Mouse (Mus musculus) lung, postnatal 0 days (tissue): ENCODE data around the gene Taf12.

Experiments used
- CTCF ChIP-seq: IDR thresholded peaks from 2 replicates; pipeline ENCODE4 v1.5.1; 2016; ENCODE audit warnings: antibody characterized with exemption, mild to moderate bottlenecking
- EP300 ChIP-seq: IDR thresholded peaks from 2 replicates; pipeline ENCODE4 v1.6.1; 2016; ENCODE audit warnings: antibody characterized with exemption, mild to moderate bottlenecking, control low read depth

DNA sequence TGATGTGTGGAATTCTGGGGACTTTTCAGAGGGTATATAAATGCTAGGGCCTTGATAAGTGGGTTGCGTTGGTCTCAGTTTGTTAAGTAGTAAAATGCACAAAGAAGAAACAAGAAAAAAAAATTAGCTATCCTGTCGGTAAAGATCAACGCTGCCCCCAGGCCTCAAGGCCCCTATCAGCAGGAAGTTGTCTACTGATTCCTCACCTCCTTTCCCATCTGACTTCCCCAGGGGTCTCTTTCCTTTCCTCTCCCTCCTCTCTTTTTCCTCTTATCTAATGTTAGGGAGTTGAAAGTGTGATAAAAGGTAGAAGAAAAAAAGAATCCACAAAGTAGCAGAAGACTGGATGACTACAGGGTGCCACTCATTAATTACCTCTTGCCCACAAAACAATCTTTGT lies 33.8 kb upstream of the Taf12 start:
- no peak for TF ChIP-seq CTCF
- TF ChIP-seq EP300: no peak
